Mouse (Mus musculus): Measurements from ENCODE around the gene Dpf3.

Dpf3 gene

DNA sequence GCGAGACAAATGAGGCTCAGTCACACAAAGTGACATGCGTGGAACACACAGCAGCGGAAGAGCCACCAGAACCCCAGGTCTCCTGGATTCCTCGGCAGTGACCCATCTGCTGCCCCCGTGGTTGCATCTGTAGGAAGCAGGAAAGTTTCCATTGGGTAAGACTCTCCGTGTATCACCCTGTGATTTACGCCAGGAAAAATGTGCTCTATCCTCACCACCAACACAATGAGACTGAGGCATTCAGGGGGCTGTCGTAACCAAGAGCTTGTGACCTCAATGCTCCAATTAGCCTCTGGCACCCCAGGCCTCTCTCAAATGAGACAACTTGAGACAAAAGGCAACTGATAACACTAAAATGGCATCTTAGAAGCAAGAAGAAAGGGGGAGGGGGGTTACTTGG, 192.5 kb downstream of the Dpf3 start:
- no peak for DNase-seq (ENCODE audit: low spot score in 2 of 2)

DNA sequence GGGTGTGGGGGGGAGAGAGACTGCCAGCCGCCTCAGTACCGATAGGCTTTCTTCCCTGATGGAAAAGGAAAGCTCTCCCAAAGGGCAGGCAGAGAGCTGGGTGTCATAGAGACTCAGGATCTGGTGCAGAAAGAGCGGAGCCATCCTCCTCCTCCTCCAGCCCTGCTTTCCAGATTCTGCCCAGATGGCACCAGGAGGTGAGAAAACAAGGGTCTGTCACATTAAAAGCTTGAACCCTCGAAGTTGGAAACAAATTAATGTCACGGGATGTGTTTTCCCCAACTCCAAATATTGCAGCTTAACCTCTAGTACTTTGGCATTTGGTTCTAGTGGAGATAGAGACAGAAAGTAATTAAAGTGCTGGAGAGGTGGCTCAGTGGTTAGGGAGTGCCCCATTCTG, 195.6 kb downstream of the Dpf3 start:
- no peak for DNase-seq (ENCODE audit: low spot score in 2 of 2)

DNA sequence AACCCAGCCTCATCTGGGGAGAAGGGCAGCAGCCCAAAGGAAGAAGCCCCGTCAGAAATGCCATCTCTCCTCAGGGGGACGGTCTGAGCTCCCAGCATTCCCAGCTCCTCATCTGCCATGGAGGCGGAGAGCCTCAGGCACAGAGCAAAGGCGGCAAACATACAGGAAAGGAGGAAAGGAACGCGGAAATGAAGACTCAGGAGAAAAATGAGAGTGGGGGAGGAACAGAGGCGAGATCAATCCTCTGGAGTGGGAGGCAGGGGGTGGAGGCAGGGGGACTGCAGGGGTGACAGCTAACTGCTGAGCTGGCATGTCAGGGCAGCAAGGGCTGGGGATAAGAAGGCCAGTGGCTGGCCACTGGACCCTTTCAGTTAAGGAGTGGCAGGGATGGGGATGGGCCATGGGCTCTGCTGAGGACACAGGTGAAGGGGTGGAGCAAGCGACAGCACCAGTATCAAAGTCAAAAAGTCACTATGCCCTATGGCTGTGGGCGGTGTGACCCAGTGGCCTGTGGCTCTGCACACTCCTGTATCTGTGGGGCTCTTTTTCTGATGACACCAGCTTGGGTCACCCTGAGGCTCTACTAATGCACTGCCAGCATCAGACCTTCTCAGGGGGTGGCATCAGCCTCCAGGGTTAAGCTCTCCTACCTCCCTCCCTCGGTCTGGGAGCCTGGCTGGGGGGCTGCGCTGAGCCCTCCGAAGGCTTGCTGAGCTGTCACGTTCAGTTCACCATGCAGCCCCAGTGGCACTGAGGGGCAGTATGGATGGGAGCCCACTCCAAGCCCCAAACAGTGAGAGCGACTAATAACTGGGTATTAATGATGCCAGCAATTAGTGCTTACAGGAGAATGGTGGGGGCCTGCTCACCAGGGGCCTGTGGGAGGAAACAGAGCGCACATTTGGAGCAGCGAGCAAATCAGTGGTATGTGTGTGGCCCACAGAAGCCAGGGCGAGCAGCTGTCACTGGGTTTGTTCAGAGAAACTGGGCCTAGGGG, 200.7 kb downstream of the Dpf3 start:
- DNase-seq (ENCODE audit: low spot score in 2 of 2): no peak

DNA sequence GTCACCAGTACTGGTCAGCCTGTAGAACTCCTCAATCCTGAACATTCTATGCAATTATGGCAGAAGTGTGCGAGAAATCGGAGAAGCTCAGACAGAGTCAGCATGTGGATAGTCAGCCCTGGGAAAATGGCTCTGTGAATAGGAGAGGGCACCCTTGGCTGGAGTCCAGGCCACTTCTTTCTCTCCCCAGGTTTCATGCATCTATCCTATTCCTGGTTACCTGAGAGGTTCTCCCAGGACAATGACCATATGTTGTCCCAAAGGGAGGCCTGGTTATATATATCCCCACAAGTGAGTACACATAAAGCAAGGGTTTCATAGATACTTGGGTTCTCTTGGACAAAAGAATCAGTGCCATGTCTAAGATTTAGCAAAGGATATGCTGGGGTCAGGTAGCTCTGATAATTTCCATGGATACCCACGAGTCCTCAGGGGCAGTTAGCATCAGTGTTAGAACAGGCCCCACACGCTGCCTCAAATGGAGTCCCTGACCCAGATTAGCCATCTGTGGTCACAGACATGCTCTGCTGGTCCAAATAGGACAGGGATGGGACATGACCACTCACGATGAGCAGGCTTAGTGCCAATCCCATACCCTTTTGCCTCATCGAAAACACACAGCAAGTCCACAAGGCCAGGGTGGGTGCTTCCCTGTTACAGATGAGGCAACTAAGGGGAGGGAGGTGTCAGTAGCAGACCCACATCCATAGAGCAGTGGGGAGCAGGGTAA, 203.8 kb downstream of the Dpf3 start:
- no peak for DNase-seq (ENCODE audit: low spot score in 2 of 2)

DNA sequence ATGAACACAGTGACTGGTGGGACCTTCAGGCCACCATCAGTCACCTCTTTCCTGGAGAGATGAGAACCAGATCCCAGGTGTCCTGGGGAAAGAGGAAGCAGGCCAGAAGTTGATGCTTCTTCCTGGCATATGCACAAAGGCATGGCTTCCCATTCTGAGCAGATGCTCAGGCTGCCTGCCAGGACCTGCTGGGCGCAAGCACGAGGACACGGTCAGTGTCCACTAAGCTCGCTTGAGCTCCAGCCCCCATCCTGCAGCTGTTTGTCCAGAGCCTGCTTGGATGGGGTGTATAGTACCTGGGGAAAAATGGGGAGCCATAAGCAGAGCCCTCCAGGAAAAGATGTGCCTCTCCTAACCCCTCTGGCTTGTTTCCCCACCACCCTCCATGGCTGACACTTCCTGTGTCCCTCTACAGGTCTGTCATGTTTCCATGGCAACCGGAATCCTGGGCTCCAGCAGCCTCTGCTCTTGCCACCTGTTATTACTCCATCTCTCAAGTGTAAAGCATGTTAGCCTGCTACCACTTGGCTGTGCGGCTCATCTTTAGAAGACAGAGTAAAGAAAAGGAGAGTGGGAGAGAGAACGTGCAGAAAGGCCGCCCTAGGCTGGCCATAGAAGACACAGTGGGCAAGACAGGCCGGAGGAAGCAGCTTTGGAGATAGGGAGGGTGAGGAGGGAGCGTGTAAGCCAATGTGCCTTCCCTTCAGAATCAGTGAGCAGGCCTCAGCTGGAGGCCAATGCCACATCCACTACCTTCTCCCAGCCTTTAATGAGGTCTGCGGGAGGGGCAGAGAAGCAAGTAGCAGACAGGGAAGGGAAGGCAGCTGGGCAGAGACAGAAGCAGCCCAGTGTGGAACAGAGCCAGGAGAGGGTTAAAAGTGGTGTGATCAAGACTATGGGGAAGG, 209.7 kb downstream of the Dpf3 start:
- peak; percentile 19 to 23 for DNase-seq (ENCODE audit: low spot score in 2 of 2)

GRCm38 (mm10) chr12:83271215-83271614, 216.3 kb downstream of the Dpf3 start:
- no peak for DNase-seq (ENCODE audit: low spot score in 2 of 2)

DNA sequence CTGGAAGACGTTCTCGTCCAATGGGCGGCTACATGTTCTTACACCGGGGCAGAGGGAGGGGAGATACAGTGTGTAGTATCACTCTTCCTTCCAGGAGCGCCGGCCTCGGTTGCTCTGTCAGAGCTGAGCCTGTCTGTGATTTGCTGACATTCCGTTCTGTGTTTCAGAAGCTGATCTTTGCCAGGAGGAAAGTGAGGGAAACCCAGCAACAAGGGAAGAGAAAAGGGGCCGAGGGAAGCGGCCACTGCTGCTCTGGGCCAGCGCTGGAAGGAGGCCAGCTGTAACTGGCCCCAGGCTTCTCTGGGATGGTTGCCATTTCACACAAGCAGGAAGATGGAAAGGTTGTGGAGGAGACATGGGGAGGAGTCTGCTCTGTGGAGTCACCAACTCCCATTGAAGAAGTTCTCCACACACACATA, 219.0 kb downstream of the Dpf3 start:
- DNase-seq (ENCODE audit: low spot score in 2 of 2): peak; percentile 37 to 38

DNA sequence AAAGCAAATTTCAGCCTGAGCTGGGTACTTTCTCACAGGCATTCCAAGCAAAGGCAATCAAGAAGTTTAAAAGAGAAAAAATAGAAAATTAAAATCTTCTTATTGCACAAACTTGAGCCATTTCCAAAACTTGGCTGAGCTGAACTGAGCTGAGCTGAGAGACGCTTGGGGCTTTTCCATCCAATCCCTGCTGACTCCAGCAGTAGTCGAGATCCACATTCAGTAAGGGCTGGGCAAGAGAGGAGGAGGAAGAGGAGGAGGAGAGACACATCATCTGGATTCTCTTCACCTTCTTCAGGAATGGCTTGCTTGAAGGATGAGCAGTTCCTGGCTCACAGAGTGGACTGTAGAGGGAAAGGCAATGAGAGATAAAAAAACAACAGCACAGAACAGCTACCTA, 227.0 kb downstream of the Dpf3 start:
- DNase-seq (ENCODE audit: low spot score in 2 of 2): no peak

DNA sequence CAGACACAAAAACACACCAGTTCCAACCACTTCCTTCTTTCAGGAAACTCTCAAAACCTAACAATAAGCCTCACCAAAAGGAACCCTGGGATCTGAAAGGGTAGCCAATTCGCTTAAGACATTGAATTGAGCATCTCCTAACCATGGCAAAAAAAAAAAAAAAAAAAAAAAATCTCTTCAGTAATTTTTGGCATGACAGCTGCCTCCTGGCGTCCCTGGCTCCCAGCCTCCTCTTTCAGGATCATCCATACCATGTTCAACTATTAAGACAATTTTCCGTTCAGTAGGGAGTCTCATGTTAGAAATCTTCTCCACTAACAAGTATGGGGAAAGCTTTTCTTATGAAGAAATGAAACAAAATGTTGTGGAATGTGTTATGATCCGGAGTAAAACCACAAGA, 233.1 kb downstream of the Dpf3 start:
- no peak for DNase-seq (ENCODE audit: low spot score in 2 of 2)

- DNase-seq (ENCODE audit: low spot score in 2 of 2): no peak
These were observed 238.4 kb downstream of the Dpf3 start for GRCm38 (mm10) chr12:83249066-83249465.

DNA sequence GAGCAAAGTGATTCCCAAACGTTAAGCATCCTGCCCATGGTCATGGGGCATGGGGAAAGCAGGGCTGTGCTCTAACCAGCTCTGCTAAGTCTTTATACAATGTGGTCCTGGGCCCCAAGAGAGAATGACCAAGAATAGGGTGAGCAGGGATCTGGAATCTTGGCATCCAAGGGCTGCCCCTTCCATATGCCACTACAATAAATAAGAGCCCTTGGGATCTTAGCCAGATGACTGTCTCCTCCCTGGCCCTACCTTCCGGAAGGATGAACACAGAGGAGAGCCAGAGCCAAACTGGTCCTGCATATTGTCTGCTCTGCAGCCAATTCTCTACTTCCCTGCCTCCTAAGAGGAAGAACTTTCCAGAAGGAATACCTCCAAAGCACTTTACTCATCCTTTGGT, 238.9 kb downstream of the Dpf3 start:
- no peak for DNase-seq (ENCODE audit: low spot score in 2 of 2)

GRCm38 (mm10) chr12:83247669-83248068, 239.8 kb downstream of the Dpf3 start:
- DNase-seq (ENCODE audit: low spot score in 2 of 2): no peak

DNA sequence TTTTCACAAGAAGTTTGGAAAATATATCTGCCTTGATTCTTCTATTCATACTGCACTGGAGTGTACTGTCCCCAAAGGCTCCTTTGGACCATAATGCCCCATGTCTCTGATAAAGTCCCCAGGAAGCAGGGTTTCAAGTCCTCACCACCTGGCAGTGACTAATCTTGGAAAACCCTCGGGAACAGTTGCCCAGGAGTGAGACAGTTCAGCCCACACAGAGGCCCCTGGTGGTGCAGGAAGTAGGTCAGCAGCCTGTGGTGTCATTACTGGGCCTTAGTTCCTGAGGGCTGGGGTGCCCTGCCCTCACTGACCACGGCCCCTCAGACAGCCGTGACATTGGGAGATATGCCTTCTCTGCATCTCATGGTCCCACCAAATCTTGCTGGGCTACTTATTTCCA, 246.5 kb downstream of the Dpf3 start:
- peak in 1 of 2 experiments; percentile 8 for DNase-seq (ENCODE audit: low spot score in 2 of 2)

- no peak for DNase-seq (ENCODE audit: low spot score in 2 of 2)
These were observed 246.9 kb downstream of the Dpf3 start for GRCm38 (mm10) chr12:83240571-83240970.

GRCm38 (mm10) chr12:83235781-83236180, 251.7 kb downstream of the Dpf3 start:
- DNase-seq (ENCODE audit: low spot score in 2 of 2): no peak

GRCm38 (mm10) chr12:83234981-83235380, 252.5 kb downstream of the Dpf3 start:
- no peak for DNase-seq (ENCODE audit: low spot score in 2 of 2)

DNA sequence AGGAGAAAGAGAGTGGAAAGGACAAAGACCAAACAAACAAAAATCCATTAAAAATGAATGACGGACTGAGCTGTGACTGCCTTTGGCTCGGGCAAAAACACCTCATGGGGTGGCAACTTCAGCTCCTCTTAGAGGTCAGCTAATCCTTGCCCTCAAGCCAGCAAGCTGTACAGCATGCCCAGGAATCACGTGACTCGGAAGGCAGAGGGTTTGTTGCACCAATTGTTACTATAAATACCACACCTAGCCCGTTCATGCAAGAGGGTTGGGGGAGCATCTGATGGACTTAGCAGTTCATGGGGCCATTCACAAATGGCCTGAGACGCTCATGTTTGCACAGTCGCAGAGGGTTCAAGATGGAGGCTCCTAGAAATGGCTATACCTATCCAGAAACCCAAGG, 253.9 kb downstream of the Dpf3 start:
- DNase-seq (ENCODE audit: low spot score in 2 of 2): no peak

DNA sequence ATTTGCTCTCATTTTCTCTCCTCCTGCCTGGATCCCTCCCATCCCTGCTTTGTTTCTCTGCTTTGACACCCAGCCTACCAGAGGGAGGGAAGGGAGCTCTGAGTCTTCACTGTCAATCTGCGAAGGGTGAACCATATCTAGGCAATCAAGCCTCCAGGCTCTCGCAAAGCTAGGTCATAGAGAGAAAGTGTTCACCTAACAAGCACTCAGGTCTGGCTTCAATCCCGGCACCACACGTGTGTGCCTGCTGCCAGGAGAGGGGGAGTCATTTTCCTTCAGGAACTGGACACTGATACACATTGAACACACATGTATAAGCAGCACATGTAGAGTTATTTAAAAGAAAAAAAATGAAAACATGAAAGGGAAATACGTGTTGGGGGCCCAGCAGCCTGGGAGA, 254.6 kb downstream of the Dpf3 start:
- DNase-seq (ENCODE audit: low spot score in 2 of 2): no peak

DNA sequence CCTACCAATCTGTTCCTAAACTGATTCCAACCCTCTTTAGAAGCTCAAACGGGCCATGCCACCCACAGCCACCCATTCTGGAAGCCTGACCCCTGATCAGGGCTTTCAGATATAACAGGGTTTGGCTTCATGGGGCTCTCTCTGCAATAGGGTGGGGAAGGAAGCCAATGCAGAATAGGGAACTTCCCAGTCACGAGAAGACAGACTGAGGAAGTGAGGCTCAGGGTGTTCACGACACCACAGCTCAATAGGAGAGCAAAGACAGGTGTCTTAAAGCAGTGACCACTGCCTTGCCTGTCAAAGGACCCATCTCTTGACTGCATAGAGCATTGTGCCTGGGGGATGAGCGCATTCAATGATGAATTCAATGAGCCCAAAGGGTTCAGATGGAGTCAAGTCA, 256.3 kb downstream of the Dpf3 start:
- no peak for DNase-seq (ENCODE audit: low spot score in 2 of 2)

DNA sequence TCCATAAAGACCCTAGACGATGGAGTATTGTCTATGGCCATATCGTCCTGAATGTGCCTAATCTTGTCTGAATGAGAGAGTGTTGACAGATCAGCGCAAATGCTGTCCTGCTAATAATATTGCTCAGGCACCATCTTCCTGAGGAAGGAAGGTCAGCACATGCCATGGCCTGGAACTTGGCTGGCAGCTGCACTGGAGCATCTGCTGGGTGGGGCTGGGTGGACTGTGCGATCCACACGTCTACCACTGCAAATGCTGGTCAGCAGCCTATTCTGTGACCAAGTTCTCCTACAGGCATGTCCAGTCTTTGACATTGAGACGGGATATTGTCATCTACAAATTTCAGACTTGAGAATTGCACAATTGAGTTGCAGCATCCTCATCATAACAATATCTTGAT, 257.8 kb downstream of the Dpf3 start:
- DNase-seq (ENCODE audit: low spot score in 2 of 2): no peak

DNA sequence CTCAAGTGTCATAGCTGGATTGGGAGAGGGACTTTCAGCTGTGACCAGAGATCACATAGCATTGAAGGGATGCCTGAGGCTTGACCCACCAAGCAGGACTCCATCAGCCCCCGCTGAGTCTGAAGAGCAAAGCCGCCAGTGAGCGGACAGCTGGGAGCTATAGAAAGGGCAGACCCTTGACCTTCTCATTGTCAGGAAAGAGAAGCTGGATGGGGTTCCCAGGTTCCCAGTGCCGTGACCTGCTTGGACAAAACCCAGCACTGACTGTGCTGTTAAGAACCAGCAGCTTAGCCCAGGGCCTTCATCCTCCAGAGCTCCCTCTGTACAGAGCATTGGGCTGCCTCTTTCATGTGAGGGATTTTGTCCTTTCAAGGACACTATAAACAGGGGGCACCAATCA, 260.5 kb downstream of the Dpf3 start:
- no peak for DNase-seq (ENCODE audit: low spot score in 2 of 2)

DNA sequence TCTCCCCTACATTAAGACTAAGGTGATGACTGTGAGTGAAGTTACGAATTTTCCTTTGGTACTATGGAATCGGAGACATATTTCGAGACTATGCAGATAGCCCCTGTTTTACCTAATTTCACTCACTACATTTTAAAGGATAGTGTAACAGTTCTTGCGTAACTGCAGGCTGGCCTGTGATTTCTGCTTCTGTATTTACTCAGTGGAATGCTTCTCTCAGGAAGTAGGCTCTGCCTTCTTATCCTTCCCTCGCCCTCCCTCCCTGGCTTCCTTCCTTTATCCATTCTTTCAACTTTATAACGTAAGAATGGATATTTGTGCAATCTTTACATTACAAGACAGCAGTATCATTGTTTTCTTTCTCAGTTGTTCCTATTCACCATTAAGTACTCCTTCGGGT, 266.6 kb downstream of the Dpf3 start:
- DNase-seq (ENCODE audit: low spot score in 2 of 2): no peak
